Mouse (Mus musculus) adrenal gland, adult (tissue): ENCODE measurements around the gene Pla2g4e.
A peak's percentile ranks its signal among the peaks of the same experiment; 100 is the strongest.

Source experiments
- DNase-seq, 2 experiments: peaks; one replicate each; pipeline ENCODE4 v3.0.0; 2022 to 2023; ENCODE audit warnings: low spot score in 1 of 2; ENCODE audit not compliant: inconsistent age in 2 of 2

Gene Pla2g4e

GRCm38 (mm10) chr2:120244679-120245420 lies at the start of gene Pla2g4e:
Gene Pla2g4e, minus strand, starts transcription at chr2:120245335.
- DNase-seq = peak in 1 of 2 experiments; percentile 62

- DNase-seq = peak; percentile 72 to 83
Measured at GRCm38 (mm10) chr2:120291471-120292078, 46.4 kb upstream of the Pla2g4e start.

- DNase-seq = no peak
Measured at GRCm38 (mm10) chr2:120288995-120289394, 43.9 kb upstream of the Pla2g4e start, which contains the start of gene Pla2g4d. Gene Pla2g4d, minus strand, starts transcription at chr2:120289197.

DNA sequence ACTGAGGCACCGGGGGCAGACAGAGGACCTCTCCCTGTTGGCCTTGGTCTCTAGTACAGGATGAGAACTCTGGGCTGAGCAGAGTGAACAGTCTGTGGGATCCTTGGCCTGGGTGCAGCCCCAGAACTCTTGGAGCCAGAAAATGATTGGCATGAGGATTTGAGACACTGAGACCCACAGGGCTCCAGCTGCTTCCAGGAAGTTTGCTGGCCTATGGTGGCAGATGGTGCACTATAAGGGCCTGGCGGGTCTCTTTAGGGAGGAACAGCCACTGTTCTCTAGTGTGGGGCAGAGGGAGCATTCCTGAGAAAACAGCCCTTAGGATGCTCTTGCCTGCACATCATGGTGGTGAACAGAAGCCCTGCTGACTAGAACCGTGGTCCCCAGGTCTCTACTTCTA lies 43.3 kb upstream of the Pla2g4e start:
- DNase-seq = no peak

- DNase-seq = no peak
Measured at GRCm38 (mm10) chr2:120285639-120286038, 40.5 kb upstream of the Pla2g4e start.

GRCm38 (mm10) chr2:120284705-120285104 lies 39.6 kb upstream of the Pla2g4e start:
- DNase-seq = peak in 1 of 2 experiments; percentile 52

DNA sequence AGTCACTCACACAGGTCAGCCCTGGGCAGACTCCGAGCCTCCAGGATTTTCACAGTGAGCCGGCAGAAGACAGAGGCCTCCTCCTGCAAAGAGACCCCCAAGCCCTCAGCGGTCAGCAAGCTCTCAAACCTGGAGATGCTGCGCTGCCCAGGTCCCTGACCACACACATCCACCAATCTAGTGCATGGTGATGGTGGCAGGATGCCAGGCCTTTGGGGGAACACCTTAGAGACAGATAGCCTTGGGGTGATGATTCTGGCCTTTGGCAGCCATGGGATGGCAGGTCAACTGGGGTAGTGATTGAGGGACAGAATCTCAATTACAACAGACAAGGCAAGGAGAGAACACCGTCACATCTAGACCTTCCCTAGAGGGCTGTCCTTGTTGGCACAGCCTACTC lies 39.0 kb upstream of the Pla2g4e start:
- peak; percentile 43 to 80 for DNase-seq

GRCm38 (mm10) chr2:120283550-120283949 lies 38.4 kb upstream of the Pla2g4e start:
- peak; percentile 84 to 93 for DNase-seq

GRCm38 (mm10) chr2:120281221-120281620 lies 36.1 kb upstream of the Pla2g4e start:
- no peak for DNase-seq

DNA sequence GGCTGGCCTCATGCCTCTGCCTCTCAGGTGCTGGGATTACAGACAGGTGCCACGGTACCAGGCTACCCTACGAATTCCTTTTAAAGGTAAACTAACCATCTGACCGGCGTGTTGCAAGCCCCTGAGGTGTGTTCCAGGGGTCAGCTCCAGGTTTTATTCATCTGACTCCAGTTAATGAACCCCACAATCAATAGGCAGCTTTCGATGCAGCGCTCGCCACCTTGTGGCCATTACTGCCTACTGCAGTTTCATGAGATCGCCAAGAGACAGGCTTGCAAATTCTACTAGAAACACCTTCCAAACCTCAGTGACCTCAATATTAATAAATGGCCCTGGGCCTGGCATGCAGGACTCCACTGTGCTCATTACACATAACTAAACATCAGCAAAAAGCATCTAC lies 34.8 kb upstream of the Pla2g4e start:
- peak; percentile 47 to 85 for DNase-seq

DNA sequence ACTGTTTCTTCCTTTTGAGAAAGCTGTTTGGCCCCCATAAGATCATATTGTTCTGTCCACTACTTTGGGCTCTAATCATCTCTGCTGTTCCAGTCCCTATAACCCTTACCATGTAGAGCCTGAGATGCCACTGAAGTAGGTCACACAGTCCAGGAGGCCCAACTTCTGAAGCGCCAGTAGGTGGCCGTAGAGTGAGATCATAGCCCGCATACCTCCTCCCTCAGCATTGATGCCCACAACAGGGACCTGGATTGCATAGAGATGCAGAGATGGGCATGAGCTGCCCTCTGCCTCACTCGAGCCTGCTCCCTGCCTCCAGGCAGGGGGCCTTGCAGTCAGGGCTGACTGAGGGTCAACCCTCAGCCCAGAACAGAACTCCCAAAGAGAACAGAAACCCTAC lies 31.8 kb upstream of the Pla2g4e start:
- DNase-seq = no peak

- DNase-seq = no peak
Measured at GRCm38 (mm10) chr2:120268635-120269034, 23.5 kb upstream of the Pla2g4e start.

DNA sequence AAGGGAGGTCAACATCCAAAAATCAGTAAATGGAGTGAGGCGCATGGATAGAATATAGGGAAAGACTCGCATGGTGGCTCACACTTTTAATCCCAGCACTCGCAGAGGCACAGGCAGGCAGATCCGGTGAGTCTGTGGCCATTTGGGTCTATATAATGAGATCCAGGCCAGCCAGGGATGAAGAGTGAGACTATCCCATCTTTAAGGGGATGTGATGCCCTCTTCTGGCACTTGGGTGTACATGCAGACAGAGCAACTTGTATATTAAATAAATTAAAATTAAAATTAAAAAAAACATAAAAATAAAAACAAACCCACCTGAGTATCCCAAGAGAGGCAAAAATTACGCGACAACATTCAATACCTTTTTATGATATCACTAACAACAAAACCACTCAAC lies 20.4 kb upstream of the Pla2g4e start:
- peak in 1 of 2 experiments; percentile 55 for DNase-seq

GRCm38 (mm10) chr2:120264858-120265257 lies 19.7 kb upstream of the Pla2g4e start:
- no peak for DNase-seq

GRCm38 (mm10) chr2:120262876-120263275 lies 17.7 kb upstream of the Pla2g4e start:
- DNase-seq = no peak

GRCm38 (mm10) chr2:120261346-120261745 lies 16.2 kb upstream of the Pla2g4e start:
- DNase-seq = no peak

GRCm38 (mm10) chr2:120256259-120256658 lies 11.1 kb upstream of the Pla2g4e start:
- DNase-seq = no peak

- no peak for DNase-seq
Measured at GRCm38 (mm10) chr2:120252644-120253043, 7.5 kb upstream of the Pla2g4e start.

DNA sequence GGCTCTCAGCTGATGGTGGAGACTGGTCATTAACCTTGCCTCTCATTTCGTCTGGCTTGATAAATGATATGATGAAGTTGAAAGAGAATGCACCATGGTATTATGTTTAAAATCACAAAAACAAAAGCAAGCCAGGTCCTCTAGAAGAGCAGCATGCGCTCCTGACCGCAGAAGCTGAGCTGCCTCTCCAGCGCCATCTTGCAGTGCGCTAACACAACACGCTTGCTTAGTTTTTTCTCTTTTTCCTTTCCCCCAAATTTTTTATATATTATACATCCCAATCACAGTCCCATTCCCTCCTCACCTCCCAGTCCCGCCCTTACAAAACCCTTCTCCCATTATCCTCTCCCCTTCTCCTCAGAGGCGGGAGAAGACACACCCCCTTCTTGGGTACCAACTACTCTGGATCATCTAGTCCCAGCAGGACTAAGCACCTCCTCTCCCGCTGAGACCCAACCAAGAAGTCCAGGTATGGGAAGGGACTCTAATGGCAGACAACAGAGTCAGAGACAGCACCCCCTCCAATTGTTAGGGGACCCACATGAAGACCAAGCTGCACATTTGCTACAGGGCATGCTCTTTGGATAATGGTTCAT lies 384 bp upstream of the Pla2g4e start:
- peak in 1 of 2 experiments; percentile 59 for DNase-seq

DNA sequence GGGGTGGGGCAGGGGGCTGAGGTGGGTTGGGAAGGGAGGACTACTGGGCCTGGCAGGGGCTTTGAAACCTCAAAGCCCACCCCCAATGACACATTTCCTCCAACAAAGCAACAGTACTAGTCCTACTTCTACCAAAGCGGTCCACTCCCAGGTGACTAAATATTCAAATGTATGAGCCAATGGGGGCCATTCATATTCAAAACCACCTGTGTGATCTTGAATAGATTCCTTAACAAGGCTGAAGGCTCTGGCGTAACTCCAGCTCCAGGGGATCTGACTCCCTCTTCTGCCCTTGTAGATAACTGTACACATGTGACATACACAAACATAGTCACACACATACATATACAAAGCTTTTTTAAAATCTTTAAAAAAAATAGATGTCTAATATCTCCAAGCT lies 1.1 kb downstream of the Pla2g4e start:
- no peak for DNase-seq

DNA sequence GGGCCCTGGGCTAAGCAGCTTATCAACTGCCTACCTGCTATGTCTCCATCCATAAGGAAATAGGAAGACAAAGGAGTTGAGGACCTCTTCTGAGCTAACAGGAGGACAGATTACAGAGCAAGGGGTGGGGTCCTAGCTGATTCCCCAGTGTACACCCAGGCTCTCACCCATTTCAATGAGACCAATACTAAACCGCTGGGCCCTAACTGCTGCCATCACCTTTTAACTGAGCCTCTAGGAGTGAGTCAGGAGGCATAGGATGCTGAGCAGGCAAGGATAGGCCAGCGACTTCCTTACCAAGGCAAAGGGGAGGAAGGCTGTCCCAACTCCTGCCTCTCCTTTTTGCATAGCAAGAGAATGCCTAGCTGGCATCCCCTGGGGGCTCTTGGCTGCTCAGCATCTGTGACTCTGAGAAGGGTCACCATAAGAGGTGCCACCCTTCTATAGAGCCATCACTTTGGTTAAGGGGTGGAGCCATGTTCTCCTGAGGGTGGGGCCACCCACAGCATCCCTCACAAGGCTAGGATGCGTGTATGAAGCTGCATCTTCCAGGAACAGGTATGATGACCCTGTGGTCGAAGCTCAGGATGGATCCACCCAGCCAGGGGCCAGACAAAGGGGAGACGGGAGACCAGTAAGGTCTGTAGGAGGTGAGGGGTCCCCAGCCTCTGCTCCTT lies 2.2 kb downstream of the Pla2g4e start:
- no peak for DNase-seq

DNA sequence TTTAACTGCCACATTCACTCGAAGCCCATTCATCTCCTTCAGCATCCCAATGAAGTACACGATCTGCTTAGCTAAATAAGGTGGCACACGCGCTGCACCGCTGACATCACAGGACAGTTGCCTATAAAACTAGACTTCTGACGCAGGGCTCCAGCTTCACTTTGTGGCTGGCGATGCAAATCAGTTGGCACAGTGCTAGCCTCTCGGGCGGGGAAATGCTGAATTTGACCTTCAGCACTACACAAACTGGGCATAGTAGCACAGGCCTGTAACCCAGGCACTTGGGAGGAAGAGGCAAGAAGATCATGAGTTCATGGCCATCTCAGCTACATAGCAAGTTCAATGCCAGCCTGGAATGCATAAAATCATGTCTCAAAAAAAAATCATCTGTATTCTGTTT lies 6.4 kb downstream of the Pla2g4e start:
- peak; percentile 28 to 73 for DNase-seq
